Mouse (Mus musculus): ENCODE data around the gene Pet100.

- TF ChIP-seq MAFK (IDR thresholded peaks at IDR 0.05; ENCODE audit: insufficient read depth, low read depth, low read length) (no peak), ZC3H11A (IDR thresholded peaks at IDR 0.05; ENCODE audit: borderline replicate concordance, low read depth, low read length) (no peak)
These were observed 33.7 kb upstream of the Pet100 start for GRCm38 (mm10) chr8:3587391-3588257.

Data from ES-E14 (cell line).